Mouse (Mus musculus) lung, postnatal 0 days (tissue): ENCODE results near the gene Gmfg.

ENCODE experiments used
- CTCF ChIP-seq: IDR thresholded peaks from 2 replicates; pipeline ENCODE4 v1.5.1; 2016; ENCODE audit warnings: antibody characterized with exemption, mild to moderate bottlenecking
- EP300 ChIP-seq: IDR thresholded peaks from 2 replicates; pipeline ENCODE4 v1.6.1; 2016; ENCODE audit warnings: antibody characterized with exemption, mild to moderate bottlenecking, control low read depth

- TF ChIP-seq CTCF (no peak), EP300 (no peak)
Measured at GRCm38 (mm10) chr7:28390331-28390730, 46.9 kb upstream of the Gmfg start.
